Mouse (Mus musculus): ENCODE measurements at regions not wholly inside any gene's neighbourhood (a gene's known extent, or its start where the extent isn't known, plus 50 kb on each side); places are given as distances from the start of the nearest gene placed in this dataset.

DNA sequence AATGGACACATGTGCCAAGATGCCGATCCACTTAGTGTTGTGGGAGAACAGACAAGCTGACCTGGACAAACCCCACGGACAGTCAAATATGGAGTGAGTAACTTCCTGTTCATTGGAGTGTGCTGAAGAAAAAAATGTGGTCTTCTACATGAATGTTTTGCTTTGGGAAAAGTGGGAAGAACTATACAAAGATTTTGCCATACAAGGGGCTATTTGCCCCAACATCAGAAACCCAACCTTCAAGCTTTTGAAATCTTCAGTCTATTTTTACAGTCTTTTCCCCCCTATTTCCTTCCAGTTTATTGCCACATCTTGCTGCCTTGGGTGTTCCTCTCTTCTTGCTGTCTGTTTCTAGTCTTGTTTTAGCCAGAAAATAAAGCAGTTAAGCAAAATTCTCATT, 230.8 kb downstream of the Gsdmc2 start:
- no peaks in the 10 kb centered on the region for H3K36me3 ChIP-seq (replicated peaks in 1 of 2; ENCODE audit: control insufficient read depth in 1 of 2, insufficient read depth in 1 of 2, low read length in 1 of 2)
- no peak overlapping the region for H3K4me3 ChIP-seq (replicated peaks in 1 of 3; ENCODE audit: low read depth in 2 of 3, low read length in 2 of 3, poor library complexity in 1 of 3)
- no peak overlapping the region for H3K27ac ChIP-seq (ENCODE audit: insufficient read depth, low read depth)
- H3K4me2 ChIP-seq (ENCODE audit: insufficient read depth, low read depth, poor library complexity, severe bottlenecking) = no peak overlapping the region
- in situ Hi-C loops (cut with MboI; ENCODE audit: low pct_ligation_motif_present, low pct_unique_long_range_greater_than_20kb, low sequenced_read_pairs) (loop anchor here (25.0 kb wide), 1 partner anchor 1277 kb away; no protein-coding TSS in a partner anchor), dilution Hi-C loops (cut with MboI; ENCODE audit: extremely low pct_ligation_motif_present, extremely low pct_unique_long_range_greater_than_20kb, low sequenced_read_pairs) (no loop called here)
- H3K4me1 ChIP-seq (ENCODE audit: control insufficient read depth in 1 of 2, insufficient read depth in 2 of 2) = peaks cover 0 to 22% of the 10 kb centered on the region in 2 experiments; a peak in 2 of 4 replicates
- TF ChIP-seq MAFK (IDR thresholded peaks at IDR 0.05; ENCODE audit: insufficient replicate concordance, low read length) (no peak), POLR2A (IDR thresholded peaks at IDR 0.05; ENCODE audit: low read depth, low read length) (no peak), CHD2 (IDR thresholded peaks at IDR 0.05; ENCODE audit: low read length) (no peak), MXI1 (IDR thresholded peaks at IDR 0.05; ENCODE audit: low read depth, low read length) (no peak), CHD1 (IDR thresholded peaks at IDR 0.05; ENCODE audit: low read depth, low read length) (no peak), GABPA (IDR thresholded peaks at IDR 0.05; ENCODE audit: insufficient replicate concordance, low read depth, low read length) (no peak), MEF2A (IDR thresholded peaks at IDR 0.05; ENCODE audit: borderline replicate concordance, low read depth, low read length) (no peak), JUN (IDR thresholded peaks at IDR 0.05; ENCODE audit: insufficient read depth, low read depth, low read length) (no peak), NRF1 (IDR thresholded peaks at IDR 0.05; ENCODE audit: low read depth, low read length) (no peak), RAD21 (IDR thresholded peaks at IDR 0.05; ENCODE audit: low read depth, low read length) (no peak), ZC3H11A (IDR thresholded peaks at IDR 0.05; ENCODE audit: low read depth, low read length) (no peak), IRF4 (IDR thresholded peaks at IDR 0.05; ENCODE audit: low read depth, low read length) (no peak), CTCF (conservative IDR thresholded peaks at IDR 0.05 in 1 of 2, IDR thresholded peaks at IDR 0.05 in 1 of 2; ENCODE audit: low read depth in 2 of 2, low read length in 2 of 2) (no peak), TCF12 (IDR thresholded peaks at IDR 0.05; ENCODE audit: low read depth, low read length) (no peak), HCFC1 (IDR thresholded peaks at IDR 0.05; ENCODE audit: low read depth, low read length) (no peak)
- no peaks in the 10 kb centered on the region for H3K27me3 ChIP-seq (replicated peaks)
- H3K79me2 ChIP-seq (replicated peaks; ENCODE audit: control insufficient read depth, extremely low read depth, insufficient read depth, poor library complexity, severe bottlenecking) = no peaks in the 10 kb centered on the region
- DNase-seq (ENCODE audit: extremely low read depth) = no peak
- H3K9ac ChIP-seq (ENCODE audit: insufficient read depth, low read depth) = no peak overlapping the region
- no peaks in the 10 kb centered on the region for H3K9me3 ChIP-seq (replicated peaks; ENCODE audit: low read length)

DNA sequence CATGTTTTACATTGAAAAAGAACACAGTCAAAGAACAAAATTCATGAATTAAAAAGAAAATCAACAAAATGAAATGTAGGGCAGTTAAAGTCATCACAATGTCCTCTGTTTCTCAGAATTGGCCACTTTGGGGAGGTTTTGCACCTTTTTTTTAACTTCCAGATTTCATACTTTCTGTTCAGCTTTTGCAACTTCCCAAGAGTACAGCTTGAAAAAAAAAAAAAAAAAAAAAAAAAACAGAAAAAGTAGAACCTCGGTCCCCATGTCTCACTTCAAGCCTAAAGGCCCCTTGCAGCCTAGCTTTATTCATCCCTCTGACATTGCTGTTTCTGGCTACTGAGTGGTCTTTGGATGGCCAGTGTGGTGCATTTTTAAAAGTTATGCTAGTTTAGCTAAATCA, 231.9 kb downstream of the Gsdmc2 start:
- no peak overlapping the region for H3K4me2 ChIP-seq (ENCODE audit: insufficient read depth, low read depth, poor library complexity, severe bottlenecking)
- H3K4me1 ChIP-seq (ENCODE audit: control insufficient read depth in 1 of 2, insufficient read depth in 2 of 2) = peaks cover 0 to 22% of the 10 kb centered on the region in 2 experiments; a peak in 2 of 4 replicates
- in situ Hi-C loops (cut with MboI; ENCODE audit: low pct_ligation_motif_present, low pct_unique_long_range_greater_than_20kb, low sequenced_read_pairs) = loop anchor here (25.0 kb wide), 1 partner anchor 1276 kb away; no protein-coding TSS in a partner anchor

More for the DNA sequence above, 231.9 kb downstream of the Gsdmc2 start:
- dilution Hi-C loops (cut with MboI; ENCODE audit: extremely low pct_ligation_motif_present, extremely low pct_unique_long_range_greater_than_20kb, low sequenced_read_pairs) = no loop called here
- Histone ChIP-seq H3K4me3 (replicated peaks in 1 of 3; ENCODE audit: low read depth in 2 of 3, low read length in 2 of 3, poor library complexity in 1 of 3) (no peak overlapping the region), H3K27me3 (replicated peaks) (no peaks in the 10 kb centered on the region), H3K9me3 (replicated peaks; ENCODE audit: low read length) (no peaks in the 10 kb centered on the region), H3K36me3 (replicated peaks in 1 of 2; ENCODE audit: control insufficient read depth in 1 of 2, insufficient read depth in 1 of 2, low read length in 1 of 2) (no peaks in the 10 kb centered on the region), H3K79me2 (replicated peaks; ENCODE audit: control insufficient read depth, extremely low read depth, insufficient read depth, poor library complexity, severe bottlenecking) (no peaks in the 10 kb centered on the region), H3K9ac (ENCODE audit: insufficient read depth, low read depth) (no peak overlapping the region), H3K27ac (ENCODE audit: insufficient read depth, low read depth) (no peak overlapping the region)
- no peak for DNase-seq (ENCODE audit: extremely low read depth)
- TF ChIP-seq RCOR1 (conservative IDR thresholded peaks at IDR 0.05; ENCODE audit: low read depth, low read length) = no peak
- TF ChIP-seq MYC (IDR thresholded peaks at IDR 0.05; ENCODE audit: low read depth, low read length) = no peak
- TF ChIP-seq USF1 (IDR thresholded peaks at IDR 0.05; ENCODE audit: low read depth, low read length) = no peak
- TF ChIP-seq HCFC1 (IDR thresholded peaks at IDR 0.05; ENCODE audit: low read depth, low read length) = no peak
- TF ChIP-seq ZNF384 (IDR thresholded peaks at IDR 0.05; ENCODE audit: low read depth, low read length) = peak; percentile 84
